Mouse (Mus musculus) brain, embryonic 14.5 days (tissue): ENCODE results near the gene Kcnh3.

ENCODE experiments used
- CTCF ChIP-seq: fragments of 200-500 bp; IDR thresholded peaks from 2 replicates; pipeline ENCODE4 v1.5.1; 2012; ENCODE audit warnings: inconsistent platforms, mild to moderate bottlenecking, moderate library complexity, borderline replicate concordance; ENCODE audit not compliant: insufficient read depth, insufficient read length; ENCODE audit errors: extremely low read depth
- POLR2A ChIP-seq: fragments of 200-500 bp; IDR thresholded peaks from 2 replicates; pipeline ENCODE4 v1.6.1; 2012; ENCODE audit warnings: mild to moderate bottlenecking, inconsistent platforms, borderline replicate concordance; ENCODE audit not compliant: poor library complexity, insufficient read depth, insufficient read length, severe bottlenecking; ENCODE audit errors: extremely low read depth

GRCm38 (mm10) chr15:99255241-99255749, 30.6 kb downstream of the Kcnh3 start:
- TF ChIP-seq CTCF (no peak), POLR2A (no peak)
